In the genomic region with DNA sequence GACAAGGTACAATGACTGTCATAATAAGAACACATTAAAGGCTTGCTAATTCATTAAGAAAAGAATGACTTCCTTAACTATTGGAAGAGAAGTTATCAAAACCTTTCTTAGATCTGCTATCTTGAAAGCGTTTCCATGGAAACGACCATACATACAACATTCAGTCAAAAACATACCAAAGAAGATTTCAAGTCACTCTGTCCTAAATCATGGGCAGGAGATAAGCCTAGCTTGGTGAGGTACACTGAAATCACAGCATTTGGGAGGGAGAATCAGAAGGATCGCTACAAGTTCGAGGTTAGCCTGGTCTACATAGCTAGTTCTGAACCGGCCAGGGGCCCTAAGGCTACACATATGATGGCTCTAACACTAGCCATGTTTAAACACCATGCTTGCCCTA, we compare ENCODE assay signal across 8 mouse cellular contexts. TPM values are rescaled to one million over a fixed set of nuclear protein-coding genes. Genes with fewer than 3 reads are reported as not detected.
DNase-seq lines count a peak whose midpoint lies in the region; ATAC-seq and TF ChIP-seq lines count a peak whose summit lies in the region.

No protein-coding gene starts in this region.

- peak overlapping the region; percentile 86 for H3K9ac ChIP-seq in kidney, postnatal 0 days (ENCODE audit: low read depth, low read length)
- peak overlapping the region; percentile 81 for H3K9ac ChIP-seq in hindbrain, postnatal 0 days (replicated peaks; ENCODE audit: low read length)

- peak; percentile 13 for DNase-seq in kidney, postnatal 0 days (ENCODE audit: low spot score)
- no peak for DNase-seq in kidney, adult 8-10 months
- peak; percentile 2 for DNase-seq in brain, embryonic 14.5 days (ENCODE audit: low read depth)
- DNase-seq in hindbrain, postnatal 0 days (ENCODE audit: low spot score): no peak
- DNase-seq in neural tube, embryonic 10.5 days (ENCODE audit: extremely low spot score, low spot score): peak; percentile 24
- DNase-seq in gastrocnemius, postnatal 14 days: no peak
- DNase-seq in urinary bladder, postnatal 36 days (ENCODE audit: low spot score in 2 of 2): no peak
- DNase-seq in frontal cortex, postnatal 10 days (ENCODE audit: low spot score in 2 of 2): no peak

- H3K9me3 ChIP-seq in kidney, postnatal 0 days (replicated peaks; ENCODE audit: low read length): no peaks in the 10 kb centered on the region
- no peaks in the 10 kb centered on the region for H3K9me3 ChIP-seq in hindbrain, postnatal 0 days (ENCODE audit: low read length)

- no peak for TF ChIP-seq CTCF in kidney, postnatal 0 days (IDR thresholded peaks at IDR 0.05; ENCODE audit: low read depth)
- no peak for TF ChIP-seq CTCF in brain, embryonic 14.5 days (IDR thresholded peaks at IDR 0.05; ENCODE audit: borderline replicate concordance, extremely low read depth, insufficient read depth, insufficient read length)
- no peak for TF ChIP-seq CTCF in hindbrain, postnatal 0 days (IDR thresholded peaks at IDR 0.05; ENCODE audit: low read depth)

- 60% methylated on average over 5 of the region's 5 CpGs for WGBS in kidney, postnatal 0 days
- WGBS in hindbrain, postnatal 0 days: 58% methylated on average over 5 of the region's 5 CpGs

- ATAC-seq in kidney, postnatal 0 days (replicated peaks; ENCODE audit: low FRiP score, low read depth): no peak
- no peak for ATAC-seq in hindbrain, postnatal 0 days

- H3K4me3 ChIP-seq in kidney, postnatal 0 days (replicated peaks; ENCODE audit: low read depth, low read length): peak overlapping the region; percentile 72
- peak overlapping the region; percentile 76 for H3K4me3 ChIP-seq in hindbrain, postnatal 0 days (ENCODE audit: low read length)

- peak overlapping the region; percentile 75 for H3K4me2 ChIP-seq in kidney, postnatal 0 days (ENCODE audit: low read length)
- peak overlapping the region; percentile 63 for H3K4me2 ChIP-seq in hindbrain, postnatal 0 days (ENCODE audit: low read depth, low read length)

- no peaks in the 10 kb centered on the region for H3K36me3 ChIP-seq in kidney, postnatal 0 days (ENCODE audit: insufficient read depth, low read length)
- H3K36me3 ChIP-seq in hindbrain, postnatal 0 days (ENCODE audit: insufficient read depth, low read length): no peaks in the 10 kb centered on the region

- TF ChIP-seq POLR2A in brain, embryonic 14.5 days (IDR thresholded peaks at IDR 0.05; ENCODE audit: borderline replicate concordance, extremely low read depth, insufficient read depth, insufficient read length, poor library complexity, severe bottlenecking): no peak

- peak overlapping the region; percentile 98 for H3K27ac ChIP-seq in kidney, postnatal 0 days
- peak overlapping the region; percentile 93 for H3K27ac ChIP-seq in hindbrain, postnatal 0 days

- intact Hi-C loops in gastrocnemius, postnatal 14 days (cut with DNase I; ENCODE audit: low total_unique reads): no loop called here

- H3K4me1 ChIP-seq in kidney, postnatal 0 days (replicated peaks; ENCODE audit: insufficient read depth, low read length): no peaks in the 10 kb centered on the region
- no peaks in the 10 kb centered on the region for H3K4me1 ChIP-seq in hindbrain, postnatal 0 days (ENCODE audit: insufficient read depth, low read length)

- no peaks in the 10 kb centered on the region for H3K27me3 ChIP-seq in kidney, postnatal 0 days (ENCODE audit: insufficient read depth, low read length)
- H3K27me3 ChIP-seq in hindbrain, postnatal 0 days (ENCODE audit: insufficient read depth, low read length): no peaks in the 10 kb centered on the region

RNA-seq across cellular contexts. Expression of gene Armh3, which starts 0.9 kb away (rescaled TPM):
- polyA plus RNA-seq in kidney, postnatal 0 days (2015; fragmentation: Nextera tagmentation; extraction: Ambion mirVana): 13.2 and 14.7 TPM in 2 replicates
- polyA plus RNA-seq in brain, embryonic 14.5 days (2012; rRNA removed): 19.6 and 22.0 TPM in 2 replicates
- 17.5 and 19.1 TPM in 2 replicates for total RNA-seq in hindbrain, postnatal 0 days (2014; rRNA removed)
- polyA plus RNA-seq in hindbrain, postnatal 0 days (2015; fragmentation: Nextera tagmentation; extraction: Ambion mirVana): 15.0 and 16.5 TPM in 2 replicates
- total RNA-seq in gastrocnemius, postnatal 14 days (2021): 10 to 100 TPM; 10.8 to 10.9 TPM

RNA-seq across cellular contexts. Expression of gene Hps6, which starts 5.9 kb away (rescaled TPM):
- polyA plus RNA-seq in kidney, postnatal 0 days (2015; fragmentation: Nextera tagmentation; extraction: Ambion mirVana): 7.2 and 7.6 TPM in 2 replicates
- polyA plus RNA-seq in brain, embryonic 14.5 days (2012; rRNA removed): 1.6 and 2.1 TPM in 2 replicates
- 10.6 and 13.1 TPM in 2 replicates for total RNA-seq in hindbrain, postnatal 0 days (2014; rRNA removed)
- 4.7 TPM in 2 replicates for polyA plus RNA-seq in hindbrain, postnatal 0 days (2015; fragmentation: Nextera tagmentation; extraction: Ambion mirVana)
- 1 to 10 TPM; 3.1 to 3.8 TPM for total RNA-seq in gastrocnemius, postnatal 14 days (2021)

RNA-seq across cellular contexts. Expression of gene Pprc1, which starts 47.3 kb away (rescaled TPM):
- 16.2 and 16.9 TPM in 2 replicates for polyA plus RNA-seq in kidney, postnatal 0 days (2015; fragmentation: Nextera tagmentation; extraction: Ambion mirVana)
- polyA plus RNA-seq in brain, embryonic 14.5 days (2012; rRNA removed): 24.0 and 30.1 TPM in 2 replicates
- 9.3 and 25.0 TPM in 2 replicates for total RNA-seq in hindbrain, postnatal 0 days (2014; rRNA removed)
- polyA plus RNA-seq in hindbrain, postnatal 0 days (2015; fragmentation: Nextera tagmentation; extraction: Ambion mirVana): 7.9 and 9.0 TPM in 2 replicates
- 10 to 100 TPM; 11.2 to 11.5 TPM for total RNA-seq in gastrocnemius, postnatal 14 days (2021)

RNA-seq across cellular contexts. Expression of gene Ldb1, which starts 47.6 kb away (rescaled TPM):
- polyA plus RNA-seq in kidney, postnatal 0 days (2015; fragmentation: Nextera tagmentation; extraction: Ambion mirVana): 79.3 and 82.5 TPM in 2 replicates
- polyA plus RNA-seq in brain, embryonic 14.5 days (2012; rRNA removed): 404 and 531 TPM in 2 replicates
- 139 and 140 TPM in 2 replicates for total RNA-seq in hindbrain, postnatal 0 days (2014; rRNA removed)
- polyA plus RNA-seq in hindbrain, postnatal 0 days (2015; fragmentation: Nextera tagmentation; extraction: Ambion mirVana): 76.8 and 83.0 TPM in 2 replicates
- total RNA-seq in gastrocnemius, postnatal 14 days (2021): 10 to 100 TPM; 26.2 to 28.5 TPM

Comparison
In these comparisons a context has a peak if more than half of its experiments do, and no peak if none do; other contexts are left out.
1. DNase-seq: peak in kidney, postnatal 0 days (single experiment), brain, embryonic 14.5 days (single experiment) and neural tube, embryonic 10.5 days (single experiment); none in kidney, adult 8-10 months (0 of 2), hindbrain, postnatal 0 days (single experiment), gastrocnemius, postnatal 14 days (single experiment), urinary bladder, postnatal 36 days (0 of 2) and frontal cortex, postnatal 10 days (0 of 2).